Mouse (Mus musculus) myocyte (in vitro differentiated cells): ENCODE results near the gene Defb45.

ENCODE experiments used
- POLR2A ChIP-seq: IDR thresholded peaks from one replicate; pipeline ENCODE4 v1.6.1; 2011; ENCODE audit warnings: low read depth, mild to moderate bottlenecking, control low read depth, moderate library complexity; ENCODE audit not compliant: insufficient read length
- SRF ChIP-seq: IDR thresholded peaks from one replicate; pipeline ENCODE4 v1.6.1; 2011; ENCODE audit warnings: low read depth; ENCODE audit not compliant: control insufficient read depth, insufficient read length
- TCF12 ChIP-seq: IDR thresholded peaks from one replicate; pipeline ENCODE4 v1.6.1; 2011; ENCODE audit warnings: mild to moderate bottlenecking, control low read depth; ENCODE audit not compliant: poor library complexity, insufficient read depth, severe bottlenecking
- TCF3 ChIP-seq: IDR thresholded peaks from one replicate; pipeline ENCODE4 v1.6.1; 2011; ENCODE audit warnings: low read depth, control low read depth; ENCODE audit not compliant: insufficient read length
- USF1 ChIP-seq: IDR thresholded peaks from one replicate; pipeline ENCODE4 v1.6.1; 2011; ENCODE audit warnings: low read depth, mild to moderate bottlenecking, control low read depth, moderate library complexity

DNA sequence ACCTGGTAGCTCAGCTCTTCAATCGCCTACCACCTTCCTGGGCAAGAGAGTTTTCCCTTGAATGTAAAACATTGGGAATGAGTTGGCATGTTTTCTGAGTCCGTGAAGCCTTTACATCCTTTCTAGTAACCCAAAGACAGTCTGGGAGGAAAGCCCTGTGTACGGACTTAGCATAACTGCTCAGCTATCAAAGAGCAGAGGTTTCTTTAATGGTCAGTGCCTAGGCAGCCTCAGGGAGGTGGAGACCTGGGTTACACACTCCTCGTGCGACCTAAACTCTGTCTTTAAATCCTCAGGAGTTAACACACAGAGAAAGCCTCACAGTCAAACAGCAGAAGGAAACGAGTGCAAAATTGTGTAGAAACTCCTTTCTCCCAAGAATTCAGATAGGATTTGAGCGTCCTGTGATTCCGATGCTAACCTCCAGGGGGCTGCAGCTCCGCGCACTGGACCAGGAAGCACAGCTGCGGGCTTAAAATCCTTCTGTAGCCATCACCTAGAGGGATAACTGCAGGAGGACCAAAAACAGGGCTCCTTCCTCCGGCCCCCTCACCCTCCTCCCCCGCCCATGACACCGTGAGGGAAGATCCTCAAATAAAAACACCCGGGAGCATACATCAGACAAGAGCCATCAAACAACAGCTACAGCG lies 45.3 kb downstream of the Defb45 start:
- TF ChIP-seq POLR2A = no peak
- no peak for TF ChIP-seq TCF3
- no peak for TF ChIP-seq SRF
- no peak for TF ChIP-seq USF1
- no peak for TF ChIP-seq TCF12
